Mouse (Mus musculus) limb, embryonic 14.5 days (tissue): Measurements from ENCODE around the gene Adamts20. TPM values are rescaled to one million over a fixed set of nuclear protein-coding genes. Genes with fewer than 3 reads are reported as not detected.

ENCODE experiments used
- ATAC-seq: fragments of 200-750 bp; cut with Nextera tagmentation; 2 replicates; pipeline ENCODE4 v1.8.0; 2017; ENCODE audit warnings: low read depth, moderate number of reproducible peaks, moderate TSS enrichment; ENCODE audit not compliant: low FRiP score
- DNase-seq: peaks from one replicate; pipeline ENCODE4 v3.0.0-alpha.2; 2015; ENCODE audit warnings: low spot score
- H3K27ac ChIP-seq: fragments of 300-500 bp; sonication (generic); replicated peaks from 2 replicates; pipeline ENCODE4 v1.5.1; 2014; ENCODE audit warnings: low read depth, mild to moderate bottlenecking, low read length, moderate library complexity, mixed read lengths
- H3K27me3 ChIP-seq: fragments of 300-500 bp; sonication (generic); 2 replicates; pipeline ENCODE4 v1.6.1; 2014; ENCODE audit warnings: low read length, mixed read lengths; ENCODE audit not compliant: control insufficient read depth, insufficient read depth
- H3K36me3 ChIP-seq: fragments of 300-500 bp; sonication (generic); 2 replicates; pipeline ENCODE4 v1.6.1; 2014; ENCODE audit warnings: mild to moderate bottlenecking, low read length, moderate library complexity, mixed read lengths; ENCODE audit not compliant: control insufficient read depth, insufficient read depth
- H3K4me1 ChIP-seq: fragments of 300-500 bp; sonication (generic); 2 replicates; pipeline ENCODE4 v1.6.1; 2014; ENCODE audit warnings: antibody characterized with exemption, low read length, mixed read lengths; ENCODE audit not compliant: control insufficient read depth, insufficient read depth
- H3K4me2 ChIP-seq: fragments of 300-500 bp; sonication (generic); replicated peaks from 2 replicates; pipeline ENCODE4 v1.6.1; 2014; ENCODE audit warnings: low read depth, mild to moderate bottlenecking, low read length, moderate library complexity; ENCODE audit not compliant: severe bottlenecking
- H3K4me3 ChIP-seq: fragments of 300-500 bp; sonication (generic); replicated peaks from 2 replicates; pipeline ENCODE4 v1.5.1; 2014; ENCODE audit warnings: low read length
- H3K9ac ChIP-seq: fragments of 300-500 bp; sonication (generic); 2 replicates; pipeline ENCODE4 v1.6.1; 2014; ENCODE audit warnings: mild to moderate bottlenecking, low read depth, low read length, moderate library complexity; ENCODE audit not compliant: severe bottlenecking
- H3K9me3 ChIP-seq: fragments of 300-500 bp; sonication (generic); 2 replicates; pipeline ENCODE4 v1.6.1; 2016; ENCODE audit warnings: low read length; ENCODE audit not compliant: control insufficient read depth
- POLR2A ChIP-seq: fragments of 200-500 bp; IDR thresholded peaks from 2 replicates; pipeline ENCODE4 v1.8.0; 2012; ENCODE audit warnings: inconsistent platforms, mild to moderate bottlenecking, moderate library complexity, borderline replicate concordance; ENCODE audit not compliant: insufficient read depth, insufficient read length; ENCODE audit errors: extremely low read depth
- WGBS: fragments of 180-500 bp; shearing (Covaris S2); extraction: QIAGEN DNeasy Blood & Tissue Kit; methylation state at CpG from one replicate; pipeline ENCODE4 v1.1.7; 2014; 5-methylcytosine and 5-hydroxymethylcytosine counted together
- polyA plus RNA-seq, 2 experiments: library from polyadenylated mRNA; depleted of rRNA in 1 of 2; stranded (reverse) in 1 of 2; unstranded in 1 of 2; fragments of >200 nt; fragmentation: Nextera tagmentation in 1 of 2; extraction: Ambion mirVana in 1 of 2; gene quantifications; 2 replicates each; pipeline versions ENCODE4 v1.2.1 to v1.2.3; 2012 to 2014

Adamts20 gene
- polyA plus RNA-seq, 2 experiments: 5.8 to 6.3 TPM

- no peak overlapping the region for H3K27ac ChIP-seq
- no peaks in the 10 kb centered on the region for H3K36me3 ChIP-seq
- no peaks in the 10 kb centered on the region for H3K4me1 ChIP-seq
- no peaks in the 10 kb centered on the region for H3K27me3 ChIP-seq
- peak; percentile 52 for DNase-seq
- no peaks in the 10 kb centered on the region for H3K9me3 ChIP-seq
- H3K4me2 ChIP-seq: no peak overlapping the region
- H3K9ac ChIP-seq: no peak overlapping the region
- 55% methylated on average over 4 of the region's 4 CpGs for WGBS
- H3K4me3 ChIP-seq: no peak overlapping the region
- no peak for TF ChIP-seq POLR2A
- ATAC-seq: no peak
Observed at GRCm38 (mm10) chr15:94294084-94294483, 171.1 kb downstream of the Adamts20 start.

GRCm38 (mm10) chr15:94288015-94288414 is 177.2 kb downstream of the Adamts20 start:
- H3K4me3 ChIP-seq: no peak overlapping the region
- no peak for TF ChIP-seq POLR2A
- no peak overlapping the region for H3K9ac ChIP-seq
- DNase-seq (no peak), ATAC-seq (no peak)
- H3K27ac ChIP-seq: no peak overlapping the region
- WGBS: 82% methylated on average over 2 of the region's 2 CpGs
- no peaks in the 10 kb centered on the region for H3K36me3 ChIP-seq
- no peak overlapping the region for H3K4me2 ChIP-seq
- no peaks in the 10 kb centered on the region for H3K9me3 ChIP-seq
- no peaks in the 10 kb centered on the region for H3K27me3 ChIP-seq
- H3K4me1 ChIP-seq: no peaks in the 10 kb centered on the region

GRCm38 (mm10) chr15:94287495-94287894 is 177.7 kb downstream of the Adamts20 start:
- TF ChIP-seq POLR2A: no peak
- no peak overlapping the region for H3K4me3 ChIP-seq
- no peak overlapping the region for H3K9ac ChIP-seq
- H3K4me2 ChIP-seq: no peak overlapping the region
- no peaks in the 10 kb centered on the region for H3K27me3 ChIP-seq
- ATAC-seq (no peak), DNase-seq (no peak)
- H3K9me3 ChIP-seq: no peaks in the 10 kb centered on the region
- WGBS: 59% methylated on average over 3 of the region's 3 CpGs
- no peaks in the 10 kb centered on the region for H3K36me3 ChIP-seq
- no peak overlapping the region for H3K27ac ChIP-seq
- H3K4me1 ChIP-seq: no peaks in the 10 kb centered on the region

GRCm38 (mm10) chr15:94276418-94276817 is 188.8 kb downstream of the Adamts20 start:
- Histone ChIP-seq H3K36me3 (no peaks in the 10 kb centered on the region), H3K4me1 (no peaks in the 10 kb centered on the region), H3K9me3 (no peaks in the 10 kb centered on the region), H3K27me3 (no peaks in the 10 kb centered on the region), H3K4me2 (no peak overlapping the region), H3K4me3 (no peak overlapping the region), H3K9ac (no peak overlapping the region), H3K27ac (no peak overlapping the region)
- ATAC-seq (no peak), DNase-seq (no peak)
- 76% methylated on average over 8 of the region's 8 CpGs for WGBS
- TF ChIP-seq POLR2A: no peak

GRCm38 (mm10) chr15:94265630-94266029 is 199.6 kb downstream of the Adamts20 start:
- Histone ChIP-seq H3K36me3 (no peaks in the 10 kb centered on the region), H3K4me2 (no peak overlapping the region), H3K4me3 (no peak overlapping the region), H3K9ac (no peak overlapping the region), H3K27me3 (no peaks in the 10 kb centered on the region), H3K4me1 (peaks cover 3% of the 10 kb centered on the region; the same call in 1 of the 2 replicates), H3K27ac (no peak overlapping the region), H3K9me3 (no peaks in the 10 kb centered on the region; the same call in 1 of the 2 replicates)
- no peak for TF ChIP-seq POLR2A
- DNase-seq (peak; percentile 82), ATAC-seq (peak; percentile 30; the same call in 1 of the 2 replicates)
- WGBS: 28% methylated on average over 10 of the region's 10 CpGs

- WGBS: 77% methylated on average over 6 of the region's 6 CpGs
- H3K4me3 ChIP-seq: no peak overlapping the region
- H3K27ac ChIP-seq: no peak overlapping the region
- no peak for DNase-seq
- H3K4me1 ChIP-seq: peaks cover 3% of the 10 kb centered on the region; the same call in 1 of the 2 replicates
- no peak overlapping the region for H3K4me2 ChIP-seq
- no peak for TF ChIP-seq POLR2A
- no peaks in the 10 kb centered on the region for H3K36me3 ChIP-seq
- no peaks in the 10 kb centered on the region; the same call in 1 of the 2 replicates for H3K9me3 ChIP-seq
- no peak for ATAC-seq
- H3K27me3 ChIP-seq: no peaks in the 10 kb centered on the region
- H3K9ac ChIP-seq: no peak overlapping the region
Observed at GRCm38 (mm10) chr15:94264497-94264879, 200.7 kb downstream of the Adamts20 start.
